Mouse (Mus musculus) midbrain, embryonic 16.5 days (tissue): Measurements from ENCODE around the gene Dcun1d4. TPM values are rescaled to one million over a fixed set of nuclear protein-coding genes. Genes with fewer than 3 reads are reported as not detected.

Experiments used
- ATAC-seq: fragments of 200-750 bp; cut with Nextera tagmentation; 2 replicates; pipeline ENCODE4 v1.8.0; 2017; ENCODE audit warnings: moderate TSS enrichment
- H3K27ac ChIP-seq: fragments of 300-500 bp; sonication (generic); 2 replicates; pipeline ENCODE4 v1.5.1; 2014; ENCODE audit warnings: mild to moderate bottlenecking, low read length, mixed read lengths
- H3K27me3 ChIP-seq: fragments of 300-500 bp; sonication (generic); 2 replicates; pipeline ENCODE4 v1.6.1; 2014; ENCODE audit warnings: low read depth, low read length, mixed read lengths; ENCODE audit not compliant: control insufficient read depth, insufficient read depth
- H3K36me3 ChIP-seq: fragments of 300-500 bp; sonication (generic); 2 replicates; pipeline ENCODE4 v1.6.1; 2014; ENCODE audit warnings: mild to moderate bottlenecking, low read length, moderate library complexity, mixed read lengths; ENCODE audit not compliant: control insufficient read depth, insufficient read depth
- H3K4me1 ChIP-seq: fragments of 300-500 bp; sonication (generic); 2 replicates; pipeline ENCODE4 v1.6.1; 2014; ENCODE audit warnings: mild to moderate bottlenecking, low read length, mixed read lengths; ENCODE audit not compliant: control insufficient read depth, insufficient read depth
- H3K4me2 ChIP-seq: fragments of 300-500 bp; sonication (generic); 2 replicates; pipeline ENCODE4 v1.6.1; 2014; ENCODE audit warnings: mild to moderate bottlenecking, low read length, mixed read lengths
- H3K4me3 ChIP-seq: fragments of 300-500 bp; sonication (generic); 2 replicates; pipeline ENCODE4 v1.5.1; 2014; ENCODE audit warnings: low read depth, mild to moderate bottlenecking, low read length, moderate library complexity, mixed read lengths
- H3K9ac ChIP-seq: fragments of 300-500 bp; sonication (generic); 2 replicates; pipeline ENCODE4 v1.6.1; 2014; ENCODE audit warnings: low read depth, low read length, mixed read lengths
- H3K9me3 ChIP-seq: fragments of 300-500 bp; sonication (generic); replicated peaks from 2 replicates; pipeline ENCODE4 v1.6.1; 2014; ENCODE audit warnings: mild to moderate bottlenecking, low read length, mixed read lengths; ENCODE audit not compliant: control insufficient read depth, poor library complexity, severe bottlenecking
- WGBS: fragments of 180-500 bp; shearing (Covaris S2); extraction: QIAGEN DNeasy Blood & Tissue Kit; methylation state at CpG from one replicate; pipeline ENCODE4 v1.1.7; 2014; 5-methylcytosine and 5-hydroxymethylcytosine counted together
- polyA plus RNA-seq: library from polyadenylated mRNA; unstranded; fragments of >200 nt; fragmentation: Nextera tagmentation; extraction: Ambion mirVana; gene quantifications from 2 replicates; pipeline ENCODE4 v1.2.1, GENCODE M21; 2015

Dcun1d4 gene
- polyA plus RNA-seq, 1 experiment from 2014 or later, result 51.5 TPM

GRCm38 (mm10) chr5:73491074-73491836, 10.5 kb downstream of the Dcun1d4 start:
- peak overlapping the region; percentile 90 for H3K27ac ChIP-seq
- peak overlapping the region; percentile 79 for H3K4me2 ChIP-seq
- peaks cover 24% of the 10 kb centered on the region for H3K4me1 ChIP-seq
- peak overlapping the region; percentile 79 for H3K9ac ChIP-seq
- H3K36me3 ChIP-seq, result no peaks in the 10 kb centered on the region
- peak overlapping the region; percentile 83 for H3K4me3 ChIP-seq
- WGBS, result 1% methylated on average over 64 of the region's 70 CpGs
- H3K27me3 ChIP-seq, result no peaks in the 10 kb centered on the region
- ATAC-seq, result peak; percentile 59
- no peaks in the 10 kb centered on the region for H3K9me3 ChIP-seq

GRCm38 (mm10) chr5:73491837-73492720, 11.3 kb downstream of the Dcun1d4 start:
- no peaks in the 10 kb centered on the region for H3K36me3 ChIP-seq
- peak; percentile 80 for ATAC-seq
- peak overlapping the region; percentile 79 for H3K9ac ChIP-seq
- H3K27me3 ChIP-seq, result no peaks in the 10 kb centered on the region
- H3K4me3 ChIP-seq, result peak overlapping the region; percentile 83
- H3K4me2 ChIP-seq, result peak overlapping the region; percentile 79
- H3K9me3 ChIP-seq, result no peaks in the 10 kb centered on the region
- WGBS, result under 1% methylated on average over 55 of the region's 59 CpGs
- H3K4me1 ChIP-seq, result peaks cover 24% of the 10 kb centered on the region
- H3K27ac ChIP-seq, result peak overlapping the region; percentile 90

- no peak overlapping the region for H3K4me3 ChIP-seq
- 76% methylated on average over 3 of the region's 3 CpGs for WGBS
- no peak for ATAC-seq
- peaks cover 19% of the 10 kb centered on the region for H3K4me1 ChIP-seq
- H3K27me3 ChIP-seq, result no peaks in the 10 kb centered on the region
- H3K9me3 ChIP-seq, result no peaks in the 10 kb centered on the region
- no peak overlapping the region for H3K9ac ChIP-seq
- H3K4me2 ChIP-seq, result no peak overlapping the region
- H3K36me3 ChIP-seq, result no peaks in the 10 kb centered on the region
- no peak overlapping the region for H3K27ac ChIP-seq
Measured at GRCm38 (mm10) chr5:73497401-73497800, 16.6 kb downstream of the Dcun1d4 start.

- Histone ChIP-seq H3K4me3 (no peak overlapping the region), H3K27ac (no peak overlapping the region), H3K4me1 (peaks cover 13% of the 10 kb centered on the region), H3K27me3 (no peaks in the 10 kb centered on the region), H3K36me3 (no peaks in the 10 kb centered on the region), H3K9ac (no peak overlapping the region), H3K4me2 (no peak overlapping the region), H3K9me3 (no peaks in the 10 kb centered on the region)
- 91% methylated on average over 8 of the region's 8 CpGs for WGBS
- no peak for ATAC-seq
Measured at GRCm38 (mm10) chr5:73498559-73498958, 17.8 kb downstream of the Dcun1d4 start.

GRCm38 (mm10) chr5:73500867-73501440, 20.2 kb downstream of the Dcun1d4 start:
- no peak for ATAC-seq
- Histone ChIP-seq H3K9ac (no peak overlapping the region), H3K9me3 (peaks cover 3% of the 10 kb centered on the region; the same call in 1 of the 2 replicates), H3K4me1 (peaks cover 2% of the 10 kb centered on the region; the same call in 1 of the 2 replicates), H3K27ac (no peak overlapping the region), H3K27me3 (no peaks in the 10 kb centered on the region), H3K36me3 (no peaks in the 10 kb centered on the region), H3K4me2 (no peak overlapping the region), H3K4me3 (no peak overlapping the region)
- WGBS, result 86% methylated on average over 7 of the region's 7 CpGs

GRCm38 (mm10) chr5:73502422-73502821, 21.6 kb downstream of the Dcun1d4 start:
- 93% methylated on average over 9 of the region's 9 CpGs for WGBS
- Histone ChIP-seq H3K9me3 (peaks cover 3% of the 10 kb centered on the region; the same call in 1 of the 2 replicates), H3K9ac (no peak overlapping the region), H3K27me3 (no peaks in the 10 kb centered on the region), H3K4me2 (no peak overlapping the region), H3K4me3 (no peak overlapping the region), H3K4me1 (peaks cover 2% of the 10 kb centered on the region; the same call in 1 of the 2 replicates), H3K36me3 (no peaks in the 10 kb centered on the region), H3K27ac (no peak overlapping the region)
- ATAC-seq, result no peak

- Histone ChIP-seq H3K27ac (no peak overlapping the region), H3K4me1 (peaks cover 4% of the 10 kb centered on the region; the same call in 1 of the 2 replicates), H3K9me3 (peaks cover 3% of the 10 kb centered on the region; the same call in 1 of the 2 replicates), H3K36me3 (no peaks in the 10 kb centered on the region), H3K4me3 (no peak overlapping the region), H3K4me2 (no peak overlapping the region), H3K27me3 (no peaks in the 10 kb centered on the region), H3K9ac (no peak overlapping the region)
- WGBS, result 81% methylated on average over 12 of the region's 12 CpGs
- no peak for ATAC-seq
Measured at GRCm38 (mm10) chr5:73503015-73503757, 22.4 kb downstream of the Dcun1d4 start.

GRCm38 (mm10) chr5:73511074-73511473, 30.3 kb downstream of the Dcun1d4 start:
- Histone ChIP-seq H3K27ac (no peak overlapping the region), H3K36me3 (peaks cover 13% of the 10 kb centered on the region), H3K9me3 (no peaks in the 10 kb centered on the region), H3K4me1 (peaks cover 2% of the 10 kb centered on the region; the same call in 1 of the 2 replicates), H3K27me3 (no peaks in the 10 kb centered on the region), H3K4me2 (no peak overlapping the region), H3K4me3 (no peak overlapping the region), H3K9ac (no peak overlapping the region)
- ATAC-seq, result no peak
- 76% methylated on average over 14 of the region's 14 CpGs for WGBS
